Mouse (Mus musculus) kidney, postnatal 25 days (tissue): ENCODE measurements around the gene Echdc2.
"Not testable (repeated sequence)": the region's sequence is repeated elsewhere in the genome, so short reads cannot be mapped to it uniquely, and the experiment has no call there.

Experiments used
- DNase-seq, 2 experiments: peaks; one replicate each; pipeline ENCODE4 v3.0.0; 2021; ENCODE audit warnings: mixed read lengths in 2 of 2

Echdc2 gene

DNA sequence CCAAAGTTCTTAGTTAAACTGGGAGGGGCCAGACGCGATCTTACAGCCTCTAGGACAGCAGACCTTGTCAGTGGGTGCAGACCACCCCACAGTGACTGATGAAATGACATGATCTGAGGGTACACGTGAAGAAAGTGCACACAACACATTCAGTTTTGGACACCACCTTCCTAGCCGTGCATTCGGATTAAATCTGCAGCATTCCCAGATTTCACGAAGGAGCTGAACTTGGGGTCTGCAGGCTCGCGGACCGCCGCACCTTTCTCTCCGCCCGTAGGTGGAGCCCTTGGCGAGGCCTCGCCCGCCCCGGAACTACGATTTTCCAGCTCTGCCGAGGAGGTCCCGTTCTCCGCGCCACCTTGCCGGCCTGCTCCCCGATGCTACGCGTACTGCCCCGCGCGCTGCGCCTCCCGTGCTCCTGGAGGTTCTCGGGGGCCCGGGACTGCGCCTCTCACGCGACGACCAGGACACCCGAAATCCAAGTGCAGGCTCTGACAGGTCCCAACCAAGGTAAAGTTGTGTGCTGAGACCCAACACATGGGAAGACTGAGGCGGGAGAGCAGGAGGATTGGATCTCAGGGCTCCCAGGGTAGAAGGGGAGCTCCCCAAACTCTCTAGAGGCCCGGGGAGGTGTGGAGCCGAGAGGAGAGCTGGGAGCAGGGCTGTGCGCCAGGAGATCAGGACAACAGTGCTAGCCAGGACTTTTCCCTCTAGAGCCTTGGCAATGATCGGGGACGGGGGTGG lies at the start of gene Echdc2:
Gene Echdc2 (plus strand): TSS at position 286 of the 744 bp plus-strand sequence.
- DNase-seq, result peak; percentile 63 to 82

DNA sequence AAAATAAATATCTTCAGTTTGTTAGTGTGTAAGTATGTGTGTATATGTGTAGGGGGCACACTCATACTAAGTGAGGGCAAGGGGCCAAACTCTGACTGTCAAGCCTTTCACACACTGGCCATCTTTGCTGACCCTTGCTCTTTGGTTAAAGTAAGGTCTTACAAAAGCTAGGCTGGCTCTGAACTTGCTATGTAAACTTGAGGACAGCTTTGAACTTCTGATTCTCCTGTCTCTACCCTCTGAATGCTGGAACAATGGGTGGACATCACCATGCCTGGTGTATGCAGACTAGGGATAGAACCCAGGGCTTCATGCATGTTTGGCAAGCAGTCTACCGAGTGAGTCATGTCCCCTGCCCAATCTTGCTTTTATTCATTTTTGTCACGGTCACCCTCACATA lies 48.8 kb upstream of the Echdc2 start:
- DNase-seq, result no peak

DNA sequence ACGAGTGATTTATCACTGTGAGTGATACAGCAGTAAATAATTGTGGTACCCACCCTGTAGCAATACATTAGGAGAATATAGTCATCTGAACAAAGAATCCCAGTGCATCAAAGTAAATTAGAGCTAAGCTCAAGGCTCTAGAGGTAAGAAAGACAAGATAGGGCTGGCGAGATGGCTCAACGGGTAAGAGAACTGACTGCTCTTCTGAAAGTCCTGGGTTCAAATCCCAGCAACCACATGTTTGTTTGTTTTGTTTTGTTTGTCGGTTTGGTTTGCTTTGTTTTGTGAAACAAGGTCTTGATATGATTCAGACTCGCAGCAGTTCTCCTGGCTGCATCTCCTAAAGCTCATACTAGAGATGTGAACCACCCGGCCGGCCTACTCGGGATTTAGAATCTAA lies 47.7 kb upstream of the Echdc2 start:
- no peak for DNase-seq

DNA sequence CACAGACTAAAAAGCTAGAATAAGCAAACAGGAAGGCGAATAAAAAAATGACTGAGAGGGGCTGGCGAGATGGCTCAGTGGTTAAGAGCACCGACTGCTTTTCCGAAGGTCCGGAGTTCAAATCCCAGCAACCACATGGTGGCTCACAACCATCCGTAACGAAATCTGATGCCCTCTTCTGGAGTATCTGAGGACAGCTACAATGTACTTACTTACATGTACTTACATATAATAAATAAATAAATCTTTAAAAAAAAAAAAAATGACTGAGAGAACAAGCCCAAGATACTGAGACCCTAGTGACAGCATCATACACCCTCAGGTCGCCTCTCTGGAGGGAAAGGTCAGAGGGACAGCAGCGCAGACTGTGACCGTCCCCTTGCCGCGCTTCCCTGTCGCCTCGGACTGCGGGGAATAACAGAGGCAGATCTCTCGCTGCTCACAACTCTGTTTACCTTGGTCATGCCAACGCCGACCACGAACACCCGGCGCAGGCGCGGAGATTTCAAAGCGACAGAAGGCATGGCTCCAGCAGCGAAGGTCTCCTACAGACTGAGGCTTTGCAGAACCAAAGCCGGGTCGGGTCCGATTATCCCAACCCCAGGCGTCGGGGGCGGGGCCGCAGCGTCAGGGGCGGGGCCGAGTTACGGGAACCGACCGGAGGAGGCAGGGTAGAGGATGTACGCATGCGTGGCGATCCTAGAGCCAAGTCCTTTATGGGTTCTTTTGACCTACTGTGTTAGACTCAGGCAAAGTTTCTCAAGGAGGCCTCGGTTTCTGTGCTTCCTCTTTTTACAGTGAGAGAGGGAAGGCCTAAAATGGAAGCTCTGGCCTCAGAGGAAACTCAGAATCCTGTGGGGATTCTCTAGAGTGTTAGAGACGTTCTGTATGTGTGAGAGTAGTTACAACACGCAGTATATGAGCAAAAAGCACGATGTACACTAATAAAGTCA lies 47.0 kb upstream of the Echdc2 start:
- peak; percentile 94 for DNase-seq

DNA sequence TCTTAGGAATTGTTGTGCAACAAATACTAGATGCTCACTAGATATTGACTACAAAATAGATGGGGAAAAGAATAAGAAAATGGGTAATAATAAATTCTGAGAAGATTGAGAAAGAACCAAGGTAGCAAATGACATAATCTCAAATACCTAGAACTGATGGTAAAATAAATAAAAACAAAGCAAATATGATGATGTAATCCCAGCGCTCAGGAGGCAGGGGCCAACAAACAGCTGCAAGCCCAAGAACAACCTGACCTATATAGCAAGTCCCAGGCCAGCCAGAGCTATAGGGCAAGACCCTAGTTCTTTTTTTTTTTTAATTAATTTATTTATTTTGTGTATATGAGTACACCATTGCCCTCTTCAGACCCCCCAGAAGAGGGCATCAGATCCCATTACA lies 41.1 kb upstream of the Echdc2 start:
- DNase-seq, result no peak

DNA sequence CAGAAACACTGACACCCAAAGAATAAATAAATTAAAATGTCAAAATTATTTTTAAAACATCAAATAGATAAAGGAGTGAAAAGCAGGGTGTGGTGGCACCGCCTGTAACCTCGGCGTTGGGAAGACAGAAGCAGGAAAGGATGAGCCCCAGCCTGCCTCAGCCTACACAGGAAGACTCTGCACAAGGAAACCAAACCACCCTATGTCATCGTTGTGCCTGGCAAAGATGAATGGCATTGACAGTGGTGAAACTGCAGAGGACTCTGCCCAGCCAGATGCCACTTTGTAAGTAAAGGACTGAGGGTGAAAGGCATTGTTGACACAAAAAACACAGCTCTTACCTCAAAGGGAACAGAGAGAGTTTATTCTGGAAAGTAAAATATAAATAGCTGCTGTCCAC lies 39.0 kb upstream of the Echdc2 start:
- DNase-seq, result no peak

DNA sequence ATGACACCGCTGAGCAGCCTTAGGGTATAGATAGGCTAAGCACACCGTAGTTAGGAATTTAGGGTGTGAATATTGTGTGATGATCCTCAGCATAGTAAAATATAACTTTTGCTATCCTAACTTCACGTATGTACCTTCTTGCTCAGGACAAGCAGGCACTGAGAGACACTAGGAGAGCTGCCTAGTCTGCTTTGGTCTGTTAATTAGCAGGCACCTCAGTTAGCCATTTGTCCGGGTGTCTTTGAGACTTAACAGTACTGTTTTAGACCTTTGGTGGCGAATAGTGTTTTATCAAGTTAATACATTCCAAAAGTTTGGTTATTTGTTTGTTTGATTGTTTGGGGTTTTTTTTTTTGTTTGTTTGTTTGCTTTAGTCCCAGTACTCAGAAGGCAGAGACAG lies 37.7 kb upstream of the Echdc2 start:
- DNase-seq, result no peak

DNA sequence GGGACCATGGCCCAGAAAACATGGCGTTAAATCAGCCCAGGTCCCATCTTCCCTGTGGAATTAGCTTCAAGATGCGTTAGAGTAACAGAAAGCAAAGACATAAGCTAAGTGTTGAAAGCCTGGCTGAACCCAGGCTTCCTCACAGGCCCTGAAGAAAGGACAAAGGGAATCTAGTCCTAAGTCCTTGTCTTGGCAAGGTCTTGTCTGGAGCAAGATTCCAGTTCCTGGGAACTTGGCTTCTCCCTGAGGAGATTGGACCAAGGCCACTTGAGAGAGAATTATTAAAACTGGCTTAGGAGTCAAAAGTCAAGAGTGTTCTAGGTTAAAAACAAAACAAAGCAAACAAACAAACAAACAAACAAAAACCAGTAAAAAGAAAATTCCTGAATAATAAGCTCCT lies 36.9 kb upstream of the Echdc2 start:
- DNase-seq, result no peak

DNA sequence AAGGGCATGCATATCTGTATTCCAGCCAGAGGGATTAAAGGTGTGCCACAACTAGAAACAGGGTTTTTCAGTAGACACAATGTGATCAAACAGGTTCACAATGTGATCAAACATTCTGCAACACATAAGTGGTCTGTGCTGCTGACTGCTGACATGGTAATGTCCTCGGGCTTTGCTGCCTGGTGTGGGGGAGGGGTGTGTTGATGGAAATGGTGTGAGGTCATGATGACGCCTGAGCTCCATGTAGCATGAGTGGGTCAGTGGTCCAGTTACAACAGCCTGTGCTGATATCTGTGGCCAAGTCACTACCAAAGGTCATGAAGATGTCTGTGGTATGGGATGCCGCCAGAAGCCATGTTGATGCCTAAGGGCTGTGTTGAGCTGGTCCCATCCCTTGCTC lies 34.8 kb upstream of the Echdc2 start:
- no peak for DNase-seq

DNA sequence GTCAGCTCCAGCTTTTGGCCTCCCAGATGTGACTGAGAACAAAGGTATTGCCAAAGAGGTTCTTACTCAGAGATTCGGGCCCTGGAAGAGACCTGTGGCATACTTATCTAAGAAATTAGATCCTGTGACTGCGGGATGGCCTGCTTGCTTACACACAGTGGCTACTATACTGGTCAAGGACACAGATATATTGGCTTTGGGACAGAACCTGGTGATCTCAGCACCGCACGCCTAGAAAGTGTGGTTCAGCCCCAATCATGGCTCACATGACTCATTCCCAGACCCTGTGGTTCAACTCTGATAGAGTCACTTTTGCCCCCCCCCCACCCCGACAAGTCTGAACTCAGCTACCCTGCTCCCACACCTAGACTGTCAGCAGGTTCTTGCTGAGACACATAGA lies 28.3 kb upstream of the Echdc2 start:
- DNase-seq, result no peak

DNA sequence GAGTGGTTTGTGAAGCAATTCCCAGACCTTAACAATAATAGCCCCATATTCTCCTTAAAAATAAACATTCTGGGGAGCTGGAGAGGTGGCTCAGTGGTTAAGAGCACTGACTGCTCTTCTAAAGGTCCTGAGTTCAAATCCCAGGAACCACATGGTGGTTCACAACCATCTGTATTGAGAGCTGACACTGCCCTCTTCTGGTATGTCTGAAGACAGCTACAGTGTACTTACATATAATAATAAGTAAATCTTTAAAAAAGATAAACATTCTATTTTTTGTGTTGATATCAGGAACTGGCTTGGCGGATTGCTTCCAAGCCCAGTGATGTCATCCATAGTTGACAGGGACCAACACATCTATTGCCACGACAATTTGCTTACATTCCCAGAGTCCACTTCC lies 22.1 kb upstream of the Echdc2 start:
- not testable (repeated sequence) for DNase-seq

DNA sequence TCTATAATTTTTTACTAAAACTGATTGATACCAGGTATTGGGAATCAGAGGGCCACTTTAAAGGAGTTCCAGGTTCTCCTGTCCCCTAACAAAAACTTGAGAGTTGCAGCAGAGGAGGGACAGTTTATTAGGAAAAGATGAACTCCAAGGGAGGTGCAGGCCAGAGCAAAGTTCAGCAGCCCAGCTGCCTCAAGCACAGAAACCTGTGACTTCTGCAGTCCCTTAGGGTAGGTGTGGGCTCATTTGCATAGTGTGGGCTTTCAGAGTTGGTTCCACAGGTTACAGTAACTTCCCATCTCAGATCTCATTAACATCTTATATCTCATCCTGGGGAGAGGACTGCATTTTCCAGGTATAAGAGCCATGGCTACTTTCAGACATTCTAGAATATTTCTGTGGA lies 21.5 kb upstream of the Echdc2 start:
- DNase-seq, result peak; percentile 62 to 85

DNA sequence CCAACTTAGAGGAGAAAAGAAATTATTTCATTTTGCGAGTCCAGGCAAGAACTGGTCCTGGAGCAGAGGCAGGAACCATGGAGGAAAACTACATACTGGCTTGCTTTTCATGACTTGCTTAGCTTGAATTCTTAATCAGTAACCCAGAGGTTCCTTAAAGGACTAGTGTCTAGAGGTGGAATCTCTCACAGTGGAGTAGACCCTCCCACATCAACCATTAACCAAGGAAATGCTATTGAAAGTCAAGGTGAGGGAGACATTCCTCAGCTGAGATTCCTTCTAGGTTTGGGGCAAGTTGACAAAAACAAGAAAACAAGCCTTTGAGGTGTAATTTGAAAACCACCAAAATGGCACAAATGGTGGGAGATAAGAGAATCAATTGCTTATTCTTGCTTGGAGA lies 20.4 kb upstream of the Echdc2 start, which contains the start of gene Scp2:
Gene Scp2 (minus strand): TSS at position 119 of the 400 bp plus-strand sequence.
- peak in 1 of 2 experiments; percentile 9 for DNase-seq

DNA sequence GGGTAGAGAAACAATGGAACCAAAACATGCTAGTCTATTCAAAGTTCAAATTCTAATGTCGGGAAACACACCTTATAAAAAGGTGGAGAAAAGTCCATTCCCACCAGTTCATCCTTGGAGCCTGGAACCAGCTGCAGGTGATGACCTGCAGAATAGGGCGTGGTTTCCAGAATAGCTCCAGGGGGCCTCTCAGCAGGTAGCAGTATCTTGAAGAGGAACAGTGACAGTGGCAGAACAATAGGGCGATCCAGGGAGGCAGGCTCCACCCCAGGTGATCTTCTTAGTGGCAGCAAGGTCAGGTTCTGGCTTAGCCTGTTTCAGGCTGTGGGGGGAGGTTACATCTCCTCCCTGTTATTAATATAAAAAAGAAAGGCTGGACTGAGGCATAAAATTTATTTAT lies 19.7 kb upstream of the Echdc2 start:
- not testable (repeated sequence) for DNase-seq

DNA sequence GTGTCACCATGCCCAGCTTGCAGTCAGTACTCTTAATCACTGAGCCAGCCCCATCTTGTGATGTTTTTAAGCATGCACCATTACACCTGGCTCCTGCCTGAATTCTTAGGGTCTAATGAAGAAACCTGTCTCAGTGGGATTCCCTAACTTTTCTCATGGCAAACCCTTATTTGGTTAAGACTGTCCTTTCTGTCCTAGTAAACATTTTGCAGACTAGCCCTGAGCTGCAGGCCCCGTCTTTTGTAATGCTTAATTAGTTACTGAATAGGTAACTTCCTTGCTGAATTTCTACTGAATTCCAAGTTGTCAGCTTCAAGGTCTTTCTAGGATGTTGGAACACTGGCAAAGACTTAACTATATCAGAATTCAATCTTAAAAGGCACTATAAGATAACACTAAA lies 10.1 kb upstream of the Echdc2 start:
- not testable (repeated sequence) for DNase-seq

DNA sequence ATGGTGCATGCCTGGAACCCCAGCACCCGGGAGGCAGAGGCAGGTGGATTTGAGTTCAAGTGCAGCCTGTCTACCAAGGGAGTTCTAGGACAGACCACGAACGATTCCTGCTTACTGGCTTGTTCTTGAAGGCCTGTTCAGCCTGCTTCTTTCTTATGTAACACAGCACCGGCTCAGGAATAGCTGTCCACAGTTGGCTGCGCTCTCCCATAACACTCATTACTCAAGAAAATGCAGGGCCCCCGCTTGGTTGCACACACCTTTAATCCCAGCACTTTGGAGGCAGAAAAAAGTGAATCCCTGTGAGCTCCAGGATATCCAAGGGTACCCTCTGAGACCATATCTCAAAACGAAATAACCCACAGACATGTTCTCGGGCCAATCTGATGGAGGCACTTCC lies 3.3 kb upstream of the Echdc2 start:
- DNase-seq, result no peak

DNA sequence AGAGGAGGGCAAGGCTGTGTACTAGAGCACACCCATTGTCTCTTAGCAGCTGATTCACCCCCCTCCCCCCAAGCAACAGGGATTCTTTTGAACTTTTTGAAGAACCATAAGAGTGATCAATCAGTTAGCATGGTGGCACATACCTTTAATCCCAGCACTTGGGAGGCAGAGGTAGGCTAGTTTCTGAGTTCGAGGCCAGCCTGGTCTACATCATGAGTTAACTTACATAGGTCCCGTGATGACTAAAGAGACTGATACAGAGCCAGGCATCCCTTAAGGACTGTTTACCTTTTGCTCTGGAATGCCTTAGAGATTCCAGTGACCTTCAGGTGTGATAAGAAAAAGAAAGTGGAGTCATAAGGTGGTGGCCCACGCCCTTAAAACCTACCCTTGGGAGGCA lies 1.9 kb upstream of the Echdc2 start:
- DNase-seq, result no peak

DNA sequence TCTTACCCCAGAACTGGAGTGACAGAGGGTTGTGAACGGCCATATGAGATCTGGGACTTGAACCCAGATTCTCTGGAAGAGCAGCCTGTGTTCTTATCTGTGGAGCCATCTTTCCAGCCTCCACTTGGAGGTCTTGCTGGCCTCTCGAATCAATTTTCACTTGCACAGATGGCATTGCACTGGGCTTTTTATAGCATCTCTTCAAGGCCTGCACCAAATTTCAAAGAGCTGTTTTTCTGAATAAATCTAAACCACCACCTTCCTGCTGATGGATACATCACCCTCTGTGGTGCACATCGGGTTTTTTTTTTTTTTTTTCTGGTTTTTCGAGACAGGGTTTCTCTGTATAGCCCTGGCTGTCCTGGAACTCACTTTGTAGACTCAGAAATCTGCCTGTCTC lies 1.6 kb downstream of the Echdc2 start:
- DNase-seq, result no peak

DNA sequence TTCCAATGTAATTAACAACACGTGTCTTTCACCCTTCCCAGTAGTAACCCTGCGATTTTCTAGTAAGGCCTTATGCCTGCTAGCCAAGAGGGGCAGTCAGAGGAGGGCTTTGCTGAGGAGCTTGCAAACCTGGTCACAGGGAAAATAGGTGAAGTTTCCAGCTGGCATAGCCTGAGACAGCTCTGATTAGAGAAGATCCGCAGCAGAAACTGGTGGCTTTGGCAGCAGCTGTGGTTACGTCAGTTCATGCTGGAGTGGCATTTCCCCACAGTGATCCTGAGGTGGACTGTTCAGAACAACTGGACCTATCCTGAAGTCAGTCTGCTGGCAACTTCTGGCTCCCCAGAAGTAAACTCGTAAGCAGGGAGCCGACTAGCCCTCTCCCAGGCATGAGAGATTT lies 2.8 kb downstream of the Echdc2 start:
- no peak for DNase-seq

DNA sequence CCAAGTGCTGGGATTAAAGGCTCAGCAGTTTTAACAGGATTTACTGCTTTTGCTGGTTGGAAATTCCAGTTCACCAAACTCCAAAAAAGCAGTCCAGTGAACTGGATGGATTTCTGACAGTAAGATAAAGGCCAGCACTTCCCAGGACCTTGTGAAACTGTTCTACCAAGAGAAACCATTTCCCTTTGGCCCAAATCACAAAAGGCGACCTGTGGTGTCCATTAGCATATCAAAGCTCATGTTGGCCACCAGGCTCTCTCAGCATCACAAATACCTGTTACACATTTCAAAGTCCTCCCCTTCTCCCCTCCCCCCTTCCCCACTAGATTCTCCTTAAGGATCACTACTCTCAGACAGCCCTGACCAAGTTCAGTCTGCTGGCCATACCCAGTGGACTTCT lies 17.0 kb downstream of the Echdc2 start:
- DNase-seq, result no peak

DNA sequence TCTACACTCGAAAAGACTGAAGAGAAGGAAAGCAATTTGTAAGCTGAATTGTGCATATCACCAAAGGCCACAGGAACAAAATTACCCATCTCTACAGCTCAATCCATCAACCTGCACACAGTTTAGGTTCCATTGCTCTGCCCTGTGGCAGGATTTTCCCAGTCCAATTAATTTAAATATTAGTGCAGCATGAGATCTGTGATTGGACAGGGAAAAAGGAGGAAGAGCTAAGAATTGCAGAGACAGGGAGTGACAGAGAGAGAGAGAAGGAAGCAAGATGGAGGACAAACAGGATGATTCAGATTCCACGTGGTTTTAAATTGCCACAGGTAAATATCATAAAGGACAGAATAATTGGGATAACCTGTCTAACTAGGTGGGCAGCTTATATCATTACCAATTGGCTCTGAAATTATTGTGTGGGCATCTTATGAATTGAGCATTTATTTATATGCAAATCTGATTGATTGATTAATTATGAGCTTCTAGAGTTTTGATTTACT lies 27.6 kb downstream of the Echdc2 start:
- no peak for DNase-seq

DNA sequence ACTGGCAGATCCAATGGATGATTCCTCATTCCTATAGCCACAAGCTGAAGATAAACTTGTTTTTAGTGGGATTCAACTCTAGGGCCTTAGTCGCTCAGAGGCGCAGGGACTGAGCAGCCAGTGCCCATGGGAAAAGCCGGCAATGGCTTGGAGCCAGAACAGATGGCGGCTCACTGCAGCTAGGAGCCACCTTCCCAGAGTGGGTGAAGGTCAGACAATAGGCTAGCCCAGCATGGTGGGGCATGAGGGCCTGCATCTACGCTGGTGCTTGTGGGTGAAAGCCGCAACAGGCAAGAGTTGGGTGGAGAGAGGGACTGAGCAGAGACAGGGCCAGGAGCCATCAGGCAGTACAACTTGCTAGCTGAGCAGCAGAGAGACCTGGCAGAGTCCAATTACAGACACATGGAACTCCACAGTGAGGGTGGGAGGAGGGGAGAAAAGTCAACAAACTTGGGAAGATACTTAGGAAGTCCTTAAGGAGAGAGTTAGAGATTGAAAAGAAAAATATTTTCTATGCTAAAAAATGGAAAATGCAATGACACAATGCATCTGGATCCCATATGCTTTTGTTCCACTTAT lies 31.1 kb downstream of the Echdc2 start:
- DNase-seq, result no peak

DNA sequence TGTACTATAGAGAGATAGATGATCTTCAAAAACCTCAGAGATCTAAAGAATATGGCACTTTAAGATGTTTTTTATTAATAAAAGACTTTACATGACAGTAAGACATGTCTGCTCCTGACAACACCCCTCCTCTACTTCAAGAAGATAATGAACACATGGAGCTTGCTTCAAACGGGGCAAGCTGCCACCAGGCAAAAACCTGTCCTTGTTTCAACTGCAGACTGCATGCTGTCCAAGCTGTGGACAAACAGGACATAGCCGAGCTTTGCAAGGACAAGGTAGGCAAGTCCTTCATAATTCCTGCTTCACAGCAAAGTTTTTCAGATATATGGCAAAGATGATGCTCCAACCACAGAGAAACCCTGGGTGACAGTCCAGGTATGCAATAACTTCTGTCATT lies 34.0 kb downstream of the Echdc2 start:
- DNase-seq, result no peak
